Mouse (Mus musculus) yolk sac, embryonic 10.5 days (tissue): Measurements from ENCODE around the gene Rnf31.

ENCODE experiments used
- DNase-seq: peaks from one replicate; pipeline ENCODE4 v3.0.0-alpha.2; 2017; ENCODE audit warnings: low spot score

Rnf31 gene

GRCm38 (mm10) chr14:55651528-55651927 lies 60.0 kb downstream of the Rnf31 start:
- DNase-seq = no peak
